Mouse (Mus musculus): Measurements from ENCODE around the gene 1700092M07Rik. TPM values are rescaled to one million over a fixed set of nuclear protein-coding genes. Genes with fewer than 3 reads are reported as not detected.
"Not testable (repeated sequence)": the region's sequence is repeated elsewhere in the genome, so short reads cannot be mapped to it uniquely, and the experiment has no call there.

Gene 1700092M07Rik
- total RNA-seq, 1 experiment, result 8.9 TPM

DNA sequence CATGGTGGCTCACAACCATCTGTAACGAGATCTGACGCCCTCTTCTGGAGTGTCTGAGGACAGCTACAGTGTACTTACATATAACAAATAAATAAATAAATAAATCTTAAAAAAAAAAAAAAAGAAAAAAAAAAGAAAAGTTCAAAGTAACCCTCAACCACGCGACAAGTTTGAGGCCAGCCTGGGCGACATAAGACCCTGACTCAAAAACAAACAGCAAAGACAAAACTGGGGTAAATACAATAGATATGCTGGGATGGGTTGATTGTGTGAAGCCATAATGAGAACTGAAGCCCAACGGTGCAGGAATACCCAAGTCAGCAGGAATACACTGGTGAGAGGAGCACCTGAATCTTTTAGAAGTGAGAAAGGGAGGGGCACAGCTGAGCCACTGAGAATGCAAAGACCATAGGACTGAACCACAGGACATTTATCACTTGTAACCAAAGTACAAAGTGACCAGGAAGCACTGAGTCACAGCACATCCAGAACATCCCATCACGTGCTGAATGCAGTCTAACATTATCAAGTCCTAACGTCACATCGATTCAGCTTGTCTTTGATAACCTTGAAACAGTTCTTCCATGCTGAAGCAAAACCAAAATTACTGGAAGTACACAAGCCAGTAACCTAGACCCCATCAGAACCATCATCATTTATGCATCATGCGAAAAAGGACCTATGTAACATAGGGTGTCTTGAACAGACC is 23.6 kb upstream of the 1700092M07Rik start:
- H3K9ac ChIP-seq (ENCODE audit: insufficient read depth, low read depth, low read length, poor library complexity, severe bottlenecking), result no peak overlapping the region; the same call in 1 of the 2 replicates
- DNase-seq (ENCODE audit: low read depth, low spot score), result no peak
- in situ Hi-C loops (cut with MboI; ENCODE audit: low sequenced_read_pairs in 2 of 2, unreplicated experiment in 2 of 2), result no loop called here
- H3K9me3 ChIP-seq (ENCODE audit: control insufficient read depth, insufficient read depth, low read depth, low read length), result no peaks in the 10 kb centered on the region
- peaks cover 6% of the 10 kb centered on the region for H3K36me3 ChIP-seq (ENCODE audit: control insufficient read depth, insufficient read depth, low read length, poor library complexity, severe bottlenecking)
- peaks cover 0 to 8% of the 10 kb centered on the region in 2 experiments; a peak in 2 of 4 replicates for H3K4me1 ChIP-seq (ENCODE audit: control insufficient read depth in 2 of 2, insufficient read depth in 2 of 2, low read length in 2 of 2, poor library complexity in 1 of 2)
- H3K27ac ChIP-seq (ENCODE audit: insufficient read depth, low read depth, low read length, poor library complexity, severe bottlenecking), result peak overlapping the region; percentile 53; the same call in 1 of the 2 replicates
- TF ChIP-seq HCFC1 (IDR thresholded peaks at IDR 0.05; ENCODE audit: borderline replicate concordance, insufficient read depth, low read length) (no peak), ZNF384 (IDR thresholded peaks at IDR 0.05; ENCODE audit: low read depth, low read length) (peak; percentile 84)
- no peak overlapping the region for H3K4me3 ChIP-seq (ENCODE audit: insufficient read depth in 1 of 2, low read depth in 1 of 2, low read length in 2 of 2, poor library complexity in 1 of 2, severe bottlenecking in 1 of 2)

DNA sequence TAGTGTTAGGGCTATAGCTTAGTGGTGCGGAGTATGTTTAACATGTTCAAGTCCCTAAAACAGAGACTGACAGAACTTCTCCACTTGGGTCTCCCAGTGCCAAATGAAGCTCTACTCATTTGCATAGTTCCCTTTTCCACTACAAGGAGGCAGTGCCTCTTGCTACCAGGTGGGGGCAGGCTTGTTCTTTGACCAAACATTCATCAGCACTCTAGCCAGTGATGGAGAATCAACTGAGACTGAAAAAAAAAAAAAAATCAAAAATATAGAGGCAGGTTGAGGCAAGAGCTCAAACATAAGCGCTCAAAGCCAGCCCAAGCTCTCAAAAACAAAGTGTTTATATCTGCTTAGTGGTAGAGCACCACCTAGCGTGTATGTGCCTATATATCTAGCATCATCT is 22.2 kb upstream of the 1700092M07Rik start:
- Histone ChIP-seq H3K4me1 (ENCODE audit: control insufficient read depth in 2 of 2, insufficient read depth in 2 of 2, low read length in 2 of 2, poor library complexity in 1 of 2) (peaks cover 0 to 8% of the 10 kb centered on the region in 2 experiments; a peak in 2 of 4 replicates), H3K9me3 (ENCODE audit: control insufficient read depth, insufficient read depth, low read depth, low read length) (no peaks in the 10 kb centered on the region), H3K36me3 (ENCODE audit: control insufficient read depth, insufficient read depth, low read length, poor library complexity, severe bottlenecking) (no peaks in the 10 kb centered on the region), H3K27ac (ENCODE audit: insufficient read depth, low read depth, low read length, poor library complexity, severe bottlenecking) (no peak overlapping the region), H3K9ac (ENCODE audit: insufficient read depth, low read depth, low read length, poor library complexity, severe bottlenecking) (no peak overlapping the region), H3K4me3 (ENCODE audit: insufficient read depth in 1 of 2, low read depth in 1 of 2, low read length in 2 of 2, poor library complexity in 1 of 2, severe bottlenecking in 1 of 2) (no peak overlapping the region)
- TF ChIP-seq HCFC1 (IDR thresholded peaks at IDR 0.05; ENCODE audit: borderline replicate concordance, insufficient read depth, low read length), result no peak
- peak; percentile 88 for TF ChIP-seq ZNF384 (IDR thresholded peaks at IDR 0.05; ENCODE audit: low read depth, low read length)
- in situ Hi-C loops (cut with MboI; ENCODE audit: low sequenced_read_pairs in 2 of 2, unreplicated experiment in 2 of 2), result no loop called here
- no peak for DNase-seq (ENCODE audit: low read depth, low spot score)

DNA sequence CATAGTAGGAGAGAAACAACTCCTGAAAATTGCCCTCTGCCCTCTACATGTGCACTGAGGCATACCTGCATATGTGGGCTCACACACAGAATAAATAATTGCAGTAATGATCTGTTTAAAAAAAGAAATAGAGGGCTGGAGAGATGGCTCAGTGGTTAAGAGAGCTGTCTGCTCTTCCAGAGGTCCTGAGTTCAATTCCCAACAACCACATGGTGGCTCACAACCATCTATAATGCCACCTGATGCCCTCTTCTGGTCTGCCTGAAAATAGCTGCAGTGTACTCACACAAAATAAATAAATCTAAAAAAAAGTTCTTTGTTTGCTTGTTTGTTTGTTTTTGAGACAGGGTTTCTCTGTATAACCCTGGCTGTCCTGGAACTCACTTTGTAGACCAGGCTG is 21.5 kb upstream of the 1700092M07Rik start:
- H3K4me3 ChIP-seq (ENCODE audit: insufficient read depth in 1 of 2, low read depth in 1 of 2, low read length in 2 of 2, poor library complexity in 1 of 2, severe bottlenecking in 1 of 2); in situ Hi-C loops (cut with MboI; ENCODE audit: low sequenced_read_pairs in 2 of 2, unreplicated experiment in 2 of 2); H3K27ac ChIP-seq (ENCODE audit: insufficient read depth, low read depth, low read length, poor library complexity, severe bottlenecking); H3K9me3 ChIP-seq (ENCODE audit: control insufficient read depth, insufficient read depth, low read depth, low read length); H3K4me1 ChIP-seq (ENCODE audit: control insufficient read depth in 2 of 2, insufficient read depth in 2 of 2, low read length in 2 of 2, poor library complexity in 1 of 2); H3K36me3 ChIP-seq (ENCODE audit: control insufficient read depth, insufficient read depth, low read length, poor library complexity, severe bottlenecking); DNase-seq (ENCODE audit: low read depth, low spot score); H3K9ac ChIP-seq (ENCODE audit: insufficient read depth, low read depth, low read length, poor library complexity, severe bottlenecking): not testable (repeated sequence)

DNA sequence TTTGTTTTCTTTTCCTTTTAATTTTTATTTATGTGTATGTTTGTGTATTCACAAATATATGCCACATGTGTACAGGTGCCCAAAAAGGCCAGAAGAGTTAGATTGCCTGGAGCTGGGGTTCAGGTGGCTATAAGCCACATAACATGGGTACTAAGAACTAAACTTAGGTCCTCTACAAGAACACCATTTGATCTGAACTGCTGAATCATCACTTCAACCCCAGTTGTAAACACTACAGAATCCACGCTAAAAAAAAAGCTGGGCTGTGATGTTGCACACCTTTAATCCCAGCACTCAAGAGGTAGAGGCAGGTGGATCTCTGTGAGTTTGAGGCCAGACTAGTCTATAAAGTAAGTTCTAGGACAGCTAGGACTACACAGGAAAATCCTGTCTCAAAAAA is 19.1 kb upstream of the 1700092M07Rik start:
- Histone ChIP-seq H3K27ac (ENCODE audit: insufficient read depth, low read depth, low read length, poor library complexity, severe bottlenecking) (peak overlapping the region; percentile 12; the same call in 1 of the 2 replicates), H3K9ac (ENCODE audit: insufficient read depth, low read depth, low read length, poor library complexity, severe bottlenecking) (no peak overlapping the region; the same call in 1 of the 2 replicates), H3K36me3 (ENCODE audit: control insufficient read depth, insufficient read depth, low read length, poor library complexity, severe bottlenecking) (peaks cover 25% of the 10 kb centered on the region), H3K4me1 (ENCODE audit: control insufficient read depth in 2 of 2, insufficient read depth in 2 of 2, low read length in 2 of 2, poor library complexity in 1 of 2) (peaks cover 0 to 5% of the 10 kb centered on the region in 2 experiments; a peak in 1 of 4 replicates), H3K4me3 (ENCODE audit: insufficient read depth in 1 of 2, low read depth in 1 of 2, low read length in 2 of 2, poor library complexity in 1 of 2, severe bottlenecking in 1 of 2) (peak overlapping the region in 1 of 2 experiments; percentile 89; a peak in 1 of 4 replicates), H3K9me3 (ENCODE audit: control insufficient read depth, insufficient read depth, low read depth, low read length) (no peaks in the 10 kb centered on the region)
- in situ Hi-C loops (cut with MboI; ENCODE audit: low sequenced_read_pairs in 2 of 2, unreplicated experiment in 2 of 2), result no loop called here
- TF ChIP-seq CHD2 (IDR thresholded peaks at IDR 0.05; ENCODE audit: low read depth, low read length) (no peak), HCFC1 (IDR thresholded peaks at IDR 0.05; ENCODE audit: borderline replicate concordance, insufficient read depth, low read length) (no peak), ZC3H11A (IDR thresholded peaks at IDR 0.05; ENCODE audit: borderline replicate concordance, low read depth, low read length) (no peak), ZNF384 (IDR thresholded peaks at IDR 0.05; ENCODE audit: low read depth, low read length) (no peak), MAFK (IDR thresholded peaks at IDR 0.05; ENCODE audit: insufficient read depth, low read depth, low read length) (peak; percentile 51; the same call in 1 of the 2 replicates)
- DNase-seq (ENCODE audit: low read depth, low spot score), result no peak

DNA sequence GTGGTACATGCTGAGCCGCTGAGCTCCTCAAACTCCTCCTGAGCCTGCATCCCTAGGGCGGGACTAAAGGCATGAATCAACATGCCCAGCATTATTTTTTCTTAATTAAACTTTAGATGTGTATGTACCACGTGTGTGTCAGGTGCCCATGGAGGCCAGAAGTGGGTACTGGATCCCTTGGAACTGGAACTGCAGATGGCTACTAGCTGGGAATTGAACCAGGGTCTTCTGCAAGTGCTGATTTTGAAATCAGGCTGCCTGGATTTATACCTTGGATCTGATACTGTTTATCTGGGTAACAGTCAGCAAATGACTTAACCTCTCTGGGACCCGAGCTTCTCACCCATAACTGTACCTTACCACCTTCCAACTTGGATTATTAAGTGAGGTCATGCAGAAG is 18.5 kb upstream of the 1700092M07Rik start:
- H3K9me3 ChIP-seq (ENCODE audit: control insufficient read depth, insufficient read depth, low read depth, low read length), result no peaks in the 10 kb centered on the region
- H3K4me1 ChIP-seq (ENCODE audit: control insufficient read depth in 2 of 2, insufficient read depth in 2 of 2, low read length in 2 of 2, poor library complexity in 1 of 2), result peaks cover 0 to 4% of the 10 kb centered on the region in 2 experiments; a peak in 1 of 4 replicates
- H3K36me3 ChIP-seq (ENCODE audit: control insufficient read depth, insufficient read depth, low read length, poor library complexity, severe bottlenecking), result peaks cover 29% of the 10 kb centered on the region
- peak overlapping the region; percentile 93; the same call in 1 of the 2 replicates for H3K27ac ChIP-seq (ENCODE audit: insufficient read depth, low read depth, low read length, poor library complexity, severe bottlenecking)
- DNase-seq (ENCODE audit: low read depth, low spot score), result no peak
- peak overlapping the region; percentile 94 for H3K9ac ChIP-seq (ENCODE audit: insufficient read depth, low read depth, low read length, poor library complexity, severe bottlenecking)
- TF ChIP-seq MAFK (IDR thresholded peaks at IDR 0.05; ENCODE audit: insufficient read depth, low read depth, low read length), result no peak
- TF ChIP-seq ZC3H11A (IDR thresholded peaks at IDR 0.05; ENCODE audit: borderline replicate concordance, low read depth, low read length), result no peak
- TF ChIP-seq ZNF384 (IDR thresholded peaks at IDR 0.05; ENCODE audit: low read depth, low read length), result no peak
- no peak for TF ChIP-seq HCFC1 (IDR thresholded peaks at IDR 0.05; ENCODE audit: borderline replicate concordance, insufficient read depth, low read length)
- no peak for TF ChIP-seq CHD2 (IDR thresholded peaks at IDR 0.05; ENCODE audit: low read depth, low read length)
- in situ Hi-C loops (cut with MboI; ENCODE audit: low sequenced_read_pairs in 2 of 2, unreplicated experiment in 2 of 2), result no loop called here
- peak overlapping the region; percentile 83 to 89 for H3K4me3 ChIP-seq (ENCODE audit: insufficient read depth in 1 of 2, low read depth in 1 of 2, low read length in 2 of 2, poor library complexity in 1 of 2, severe bottlenecking in 1 of 2)
